Mouse (Mus musculus) splenic B cell, adult 2 months (primary cell): ENCODE measurements around the gene Gm20696.

Source experiments
- DNase-seq: peaks from one replicate; pipeline ENCODE4 v3.0.0-alpha.2; 2011; ENCODE audit warnings: low read depth, low spot score
- H3K27me3 ChIP-seq: 2 replicates; pipeline ENCODE4 v1.6.1; 2012; ENCODE audit warnings: mild to moderate bottlenecking, low read length, moderate library complexity, mixed read lengths; ENCODE audit not compliant: control insufficient read depth, poor library complexity, insufficient read depth, severe bottlenecking
- H3K36me3 ChIP-seq: 2 replicates; pipeline ENCODE4 v1.6.1; 2012; ENCODE audit warnings: mild to moderate bottlenecking, low read length, moderate library complexity, mixed read lengths; ENCODE audit not compliant: control insufficient read depth, poor library complexity, insufficient read depth, severe bottlenecking

Gm20696 gene

DNA sequence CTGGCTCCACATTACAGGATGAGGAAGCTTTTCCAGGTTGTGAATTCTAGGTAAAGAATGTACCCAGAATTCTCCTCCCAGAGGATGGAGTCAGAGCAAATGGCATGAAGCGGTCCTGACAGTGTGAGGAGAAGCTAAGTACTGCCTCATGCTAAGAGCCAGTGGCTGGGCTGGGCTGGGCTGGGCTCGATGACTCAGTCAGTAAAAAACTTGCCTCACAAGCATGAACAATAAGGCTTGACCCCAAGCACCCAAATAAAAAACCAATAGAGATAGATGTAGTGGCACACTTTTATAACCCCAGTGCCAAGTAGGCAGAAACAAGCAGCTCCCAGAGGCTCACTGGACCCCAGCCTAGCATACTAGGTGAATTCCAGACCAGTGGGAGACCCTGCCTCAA, 448.8 kb downstream of the Gm20696 start:
- H3K36me3 ChIP-seq = peaks cover 6% of the 10 kb centered on the region
- no peaks in the 10 kb centered on the region for H3K27me3 ChIP-seq
- no peak for DNase-seq

DNA sequence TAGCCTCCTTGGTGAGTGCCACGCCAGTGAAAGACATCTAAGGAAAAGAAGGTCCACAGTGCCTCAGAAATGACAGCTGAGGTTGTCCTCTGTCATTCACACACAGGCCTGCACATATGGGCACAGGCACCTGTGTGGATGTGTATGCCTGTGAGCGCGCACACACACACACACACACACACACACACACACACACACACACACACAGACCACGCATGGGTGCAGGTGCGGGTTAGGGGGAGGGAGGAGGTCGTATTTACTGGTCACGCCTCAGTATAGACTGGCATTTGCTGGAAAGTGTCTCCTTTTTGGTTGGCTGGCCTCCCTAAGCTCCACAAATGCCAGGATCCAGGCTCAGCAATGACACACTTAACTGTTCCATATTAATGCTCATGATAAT, 449.4 kb downstream of the Gm20696 start:
- no peak for DNase-seq
- Histone ChIP-seq H3K36me3 (peaks cover 6% of the 10 kb centered on the region), H3K27me3 (no peaks in the 10 kb centered on the region)

DNA sequence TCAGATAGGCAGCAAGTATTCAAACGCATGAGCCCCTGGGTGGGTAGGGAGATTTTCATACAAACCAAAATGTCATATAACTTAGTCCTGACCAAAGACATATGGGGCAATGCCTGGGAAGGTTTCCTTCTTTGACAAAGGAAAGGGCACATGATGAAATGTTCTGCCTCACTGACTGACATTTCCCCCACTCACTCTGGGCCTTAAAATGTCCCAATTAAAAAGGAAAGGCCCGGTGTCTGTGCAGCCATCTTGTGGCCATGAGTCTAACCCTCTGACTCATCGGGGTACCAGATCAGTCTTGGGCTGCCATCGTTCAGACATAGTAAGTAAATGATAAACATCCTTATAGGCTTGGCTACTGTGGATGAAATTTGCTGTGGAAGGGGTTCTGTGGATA, 454.1 kb downstream of the Gm20696 start:
- no peaks in the 10 kb centered on the region for H3K27me3 ChIP-seq
- peaks cover 7% of the 10 kb centered on the region for H3K36me3 ChIP-seq
- DNase-seq = no peak

DNA sequence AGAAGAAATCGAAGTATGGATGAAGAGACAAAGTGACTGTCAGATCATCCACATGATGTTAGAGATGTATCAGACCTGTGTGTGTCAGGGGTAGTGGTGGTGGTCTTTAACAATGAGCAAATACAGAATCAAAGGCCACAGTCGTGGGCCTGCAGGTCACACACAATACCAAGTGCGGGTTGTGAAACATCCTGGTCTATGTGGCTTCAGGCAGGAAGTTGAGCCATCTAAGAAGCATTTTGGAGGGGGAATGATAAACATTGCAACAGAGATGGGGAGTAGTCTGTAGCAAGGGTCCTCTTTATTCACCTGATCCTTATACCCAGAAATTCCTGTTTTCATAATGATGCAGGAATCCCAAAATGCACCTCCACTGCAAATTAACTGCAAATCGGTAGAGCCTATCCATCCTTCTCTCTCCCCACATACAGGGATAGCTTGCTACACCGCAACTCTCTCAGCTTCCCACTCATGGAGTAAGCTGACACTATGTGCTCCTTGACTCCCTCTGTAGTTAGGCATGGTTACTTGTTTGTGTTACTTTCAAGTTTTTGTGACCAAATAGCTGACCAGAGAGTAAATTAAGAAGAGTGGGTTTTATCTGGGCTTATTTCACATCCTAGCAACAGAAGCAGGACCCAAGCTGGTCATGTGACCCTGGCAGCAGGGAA, 454.8 kb downstream of the Gm20696 start:
- no peak for DNase-seq
- H3K27me3 ChIP-seq = no peaks in the 10 kb centered on the region
- peaks cover 7% of the 10 kb centered on the region for H3K36me3 ChIP-seq

DNA sequence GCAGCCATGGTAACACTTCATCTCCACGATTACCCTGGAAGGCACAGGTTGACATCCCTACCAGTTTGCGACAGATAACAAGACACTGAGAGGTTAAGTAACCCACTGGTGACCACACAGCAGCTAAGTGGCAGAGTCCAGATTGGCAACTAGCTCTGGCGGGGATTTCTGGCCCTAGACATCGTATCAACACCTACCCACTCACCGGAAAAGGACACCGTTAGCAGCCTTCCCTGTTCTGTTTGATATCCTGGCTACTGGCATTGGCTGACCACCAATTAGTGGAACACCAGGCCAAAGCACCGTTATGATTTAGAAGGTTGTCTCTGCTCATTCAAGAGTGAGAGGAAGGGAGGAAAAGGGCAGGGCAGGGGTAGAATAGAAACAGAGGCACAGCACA, 456.4 kb downstream of the Gm20696 start:
- DNase-seq = no peak
- Histone ChIP-seq H3K36me3 (peaks cover 7% of the 10 kb centered on the region), H3K27me3 (no peaks in the 10 kb centered on the region)
